In genomic region chr16:87440184-87440686, GRCm38 (mm10) we compare ENCODE assay signal across 8 mouse cellular contexts. TPM values are rescaled to one million over a fixed set of nuclear protein-coding genes. Genes with fewer than 3 reads are reported as not detected.
DNase-seq lines count a peak whose midpoint lies in the region; ATAC-seq and TF ChIP-seq lines count a peak whose summit lies in the region.

Rwdd2b (minus strand) TSS chr16:87440573.

- H3K9me3 ChIP-seq in CH12.LX (replicated peaks; ENCODE audit: low read length), result no peaks in the 10 kb centered on the region
- H3K9me3 ChIP-seq in forebrain, embryonic 11.5 days (ENCODE audit: control insufficient read depth, low read length), result no peaks in the 10 kb centered on the region
- H3K9me3 ChIP-seq in heart, embryonic 16.5 days (replicated peaks; ENCODE audit: control insufficient read depth, low read length), result no peaks in the 10 kb centered on the region
- no peaks in the 10 kb centered on the region for H3K9me3 ChIP-seq in liver, embryonic 15.5 days (replicated peaks)
- no peaks in the 10 kb centered on the region for H3K9me3 ChIP-seq in neural tube, embryonic 12.5 days

- no peaks in the 10 kb centered on the region for H3K27me3 ChIP-seq in CH12.LX (replicated peaks)
- H3K27me3 ChIP-seq in forebrain, embryonic 11.5 days (ENCODE audit: control insufficient read depth, insufficient read depth, low read length), result no peaks in the 10 kb centered on the region
- no peaks in the 10 kb centered on the region for H3K27me3 ChIP-seq in heart, embryonic 16.5 days (ENCODE audit: control insufficient read depth, insufficient read depth, low read length)
- H3K27me3 ChIP-seq in liver, embryonic 15.5 days, result no peaks in the 10 kb centered on the region
- no peaks in the 10 kb centered on the region for H3K27me3 ChIP-seq in neural tube, embryonic 12.5 days (replicated peaks)

- peaks cover 3 to 23% of the 10 kb centered on the region in 2 experiments; a peak in 2 of 4 replicates for H3K4me1 ChIP-seq in CH12.LX (ENCODE audit: control insufficient read depth in 1 of 2, insufficient read depth in 2 of 2)
- peaks cover 3% of the 10 kb centered on the region; the same call in 1 of the 2 replicates for H3K4me1 ChIP-seq in forebrain, embryonic 11.5 days (replicated peaks; ENCODE audit: control insufficient read depth, insufficient read depth, low read length)
- H3K4me1 ChIP-seq in heart, embryonic 16.5 days (ENCODE audit: control insufficient read depth, insufficient read depth, low read length), result peaks cover 14% of the 10 kb centered on the region
- H3K4me1 ChIP-seq in liver, embryonic 15.5 days (replicated peaks), result peaks cover 19% of the 10 kb centered on the region
- H3K4me1 ChIP-seq in neural tube, embryonic 12.5 days, result peaks cover 5% of the 10 kb centered on the region; the same call in 1 of the 2 replicates

- H3K9ac ChIP-seq in CH12.LX (ENCODE audit: insufficient read depth, low read depth), result peak within 1 kb of the TSS; percentile 65
- H3K9ac ChIP-seq in forebrain, embryonic 11.5 days (ENCODE audit: low read length), result peak within 1 kb of the TSS; percentile 90
- H3K9ac ChIP-seq in heart, embryonic 16.5 days (ENCODE audit: low read length), result peak within 1 kb of the TSS; percentile 99
- H3K9ac ChIP-seq in liver, embryonic 15.5 days, result peak within 1 kb of the TSS; percentile 76
- peak within 1 kb of the TSS; percentile 87 for H3K9ac ChIP-seq in neural tube, embryonic 12.5 days

- no peak for TF ChIP-seq CTCF in CH12.LX (conservative IDR thresholded peaks at IDR 0.05 in 1 of 2, IDR thresholded peaks at IDR 0.05 in 1 of 2; ENCODE audit: low read depth in 2 of 2, low read length in 2 of 2)

- H3K36me3 ChIP-seq in CH12.LX (replicated peaks in 1 of 2; ENCODE audit: control insufficient read depth in 1 of 2, insufficient read depth in 1 of 2, low read length in 1 of 2), result peaks cover 10 to 21% of the 10 kb centered on the region in 2 experiments
- no peaks in the 10 kb centered on the region for H3K36me3 ChIP-seq in forebrain, embryonic 11.5 days (ENCODE audit: control insufficient read depth, insufficient read depth, low read length)
- H3K36me3 ChIP-seq in heart, embryonic 16.5 days (ENCODE audit: control insufficient read depth, insufficient read depth), result 0 out of 2 replicates have a peak, but pooled peaks cover 2% of the 10 kb centered on the region
- H3K36me3 ChIP-seq in liver, embryonic 15.5 days (replicated peaks), result no peaks in the 10 kb centered on the region
- no peaks in the 10 kb centered on the region for H3K36me3 ChIP-seq in neural tube, embryonic 12.5 days

- H3K27ac ChIP-seq in CH12.LX (ENCODE audit: insufficient read depth, low read depth), result peak within 1 kb of the TSS; percentile 42
- H3K27ac ChIP-seq in forebrain, embryonic 11.5 days (ENCODE audit: low read depth, low read length), result peak within 1 kb of the TSS; percentile 74; the same call in 1 of the 2 replicates
- peak within 1 kb of the TSS; percentile 94 for H3K27ac ChIP-seq in heart, embryonic 16.5 days (ENCODE audit: low read length)
- H3K27ac ChIP-seq in liver, embryonic 15.5 days (replicated peaks), result peak within 1 kb of the TSS; percentile 84
- peak within 1 kb of the TSS; percentile 88 for H3K27ac ChIP-seq in neural tube, embryonic 12.5 days

- TF ChIP-seq POLR2A in CH12.LX (IDR thresholded peaks at IDR 0.05; ENCODE audit: low read depth, low read length), result peak; percentile 92

- H3K79me2 ChIP-seq in CH12.LX (replicated peaks; ENCODE audit: control insufficient read depth, extremely low read depth, insufficient read depth, poor library complexity, severe bottlenecking), result no peaks in the 10 kb centered on the region

- H3K4me3 ChIP-seq in CH12.LX (replicated peaks in 1 of 3; ENCODE audit: low read depth in 2 of 3, low read length in 2 of 3, poor library complexity in 1 of 3), result peak within 1 kb of the TSS; percentile 63 to 83 (median 76)
- H3K4me3 ChIP-seq in forebrain, embryonic 11.5 days (ENCODE audit: low read depth, low read length), result peak within 1 kb of the TSS; percentile 76
- H3K4me3 ChIP-seq in heart, embryonic 16.5 days (ENCODE audit: low read length), result peak within 1 kb of the TSS; percentile 94
- H3K4me3 ChIP-seq in liver, embryonic 15.5 days (replicated peaks), result peak within 1 kb of the TSS; percentile 80
- peak within 1 kb of the TSS; percentile 80 for H3K4me3 ChIP-seq in neural tube, embryonic 12.5 days

- WGBS in forebrain, embryonic 11.5 days, result 0% methylated on average over 38 of the region's 38 CpGs
- under 1% methylated on average over 38 of the region's 38 CpGs for WGBS in heart, embryonic 16.5 days
- WGBS in liver, embryonic 15.5 days (ENCODE audit: insufficient replicate concordance), result under 1% methylated on average over 37 of the region's 38 CpGs
- under 1% methylated on average over 38 of the region's 38 CpGs for WGBS in neural tube, embryonic 12.5 days

- ATAC-seq in forebrain, embryonic 11.5 days (replicated peaks; ENCODE audit: low FRiP score), result peak; percentile 97
- ATAC-seq in heart, embryonic 16.5 days (replicated peaks; ENCODE audit: extremely low read depth, insufficient read depth, low FRiP score), result peak; percentile 98
- peak; percentile 95 for ATAC-seq in liver, embryonic 15.5 days (ENCODE audit: insufficient read depth)
- peak; percentile 98 for ATAC-seq in neural tube, embryonic 12.5 days (ENCODE audit: low FRiP score, low read depth)

- no peak for TF ChIP-seq EP300 in CH12.LX (IDR thresholded peaks at IDR 0.05; ENCODE audit: low read length)

- in situ Hi-C loops in CH12.LX (cut with MboI; ENCODE audit: low pct_ligation_motif_present, low pct_unique_long_range_greater_than_20kb, low sequenced_read_pairs), result no loop called here

- dilution Hi-C loops in CH12.LX (cut with MboI; ENCODE audit: extremely low pct_ligation_motif_present, extremely low pct_unique_long_range_greater_than_20kb, low sequenced_read_pairs), result no loop called here

- peak; percentile 99 for DNase-seq in CH12.LX (ENCODE audit: extremely low read depth)
- peak; percentile 94 for DNase-seq in c-Kit-positive CD71-positive TER-119-negative erythroid progenitor cells, embryonic 14.5 days (ENCODE audit: low read depth)
- peak; percentile 91 for DNase-seq in forebrain, embryonic 11.5 days (ENCODE audit: low spot score)
- peak; percentile 95 to 97 for DNase-seq in kidney, postnatal 36 days
- peak; percentile 92 for DNase-seq in telencephalon, adult 2 months (ENCODE audit: low read depth, low spot score)

- H3K4me2 ChIP-seq in CH12.LX (ENCODE audit: insufficient read depth, low read depth, poor library complexity, severe bottlenecking), result peak within 1 kb of the TSS; percentile 93
- peak within 1 kb of the TSS; percentile 52 for H3K4me2 ChIP-seq in forebrain, embryonic 11.5 days (ENCODE audit: low read depth, low read length, severe bottlenecking)
- H3K4me2 ChIP-seq in heart, embryonic 16.5 days (ENCODE audit: low read depth, low read length), result peak within 1 kb of the TSS; percentile 79
- peak within 1 kb of the TSS; percentile 76 for H3K4me2 ChIP-seq in liver, embryonic 15.5 days
- H3K4me2 ChIP-seq in neural tube, embryonic 12.5 days (replicated peaks), result peak within 1 kb of the TSS; percentile 79

- no peak for TF ChIP-seq RAD21 in CH12.LX (IDR thresholded peaks at IDR 0.05; ENCODE audit: low read depth, low read length)

TF ChIP-seq in CH12.LX, 34 proteins besides CTCF, POLR2A, EP300 and RAD21 (continues in another document):
- TF ChIP-seq MXI1 (IDR thresholded peaks at IDR 0.05; ENCODE audit: low read depth, low read length), result peak; percentile 49; the same call in 1 of the 2 replicates
- no peak for TF ChIP-seq RCOR1 (conservative IDR thresholded peaks at IDR 0.05; ENCODE audit: low read depth, low read length)
- TF ChIP-seq NELFE (IDR thresholded peaks at IDR 0.05; ENCODE audit: low read depth, low read length), result peak; percentile 89
- TF ChIP-seq HCFC1 (IDR thresholded peaks at IDR 0.05; ENCODE audit: low read depth, low read length), result peak; percentile 74
- peak; percentile 99 for TF ChIP-seq ELF1 (IDR thresholded peaks at IDR 0.05; ENCODE audit: low read depth, low read length)
- TF ChIP-seq GABPA (IDR thresholded peaks at IDR 0.05; ENCODE audit: insufficient replicate concordance, low read depth, low read length), result no peak
- TF ChIP-seq JUN (IDR thresholded peaks at IDR 0.05; ENCODE audit: insufficient read depth, low read depth, low read length), result no peak
- peak; percentile 46; the same call in 1 of the 2 replicates for TF ChIP-seq ZMIZ1 (IDR thresholded peaks at IDR 0.05; ENCODE audit: low read depth, low read length)
- TF ChIP-seq ZNF384 (IDR thresholded peaks at IDR 0.05; ENCODE audit: low read depth, low read length), result no peak; the same call in 1 of the 2 replicates
- TF ChIP-seq CHD2 (IDR thresholded peaks at IDR 0.05; ENCODE audit: low read length), result peak; percentile 13; the same call in 1 of the 2 replicates
- no peak for TF ChIP-seq SMC3 (IDR thresholded peaks at IDR 0.05; ENCODE audit: low read depth, low read length)
- peak; percentile 88 for TF ChIP-seq NRF1 (IDR thresholded peaks at IDR 0.05; ENCODE audit: low read depth, low read length)
- no peak for TF ChIP-seq CHD1 (IDR thresholded peaks at IDR 0.05; ENCODE audit: low read depth, low read length)
- no peak for TF ChIP-seq ZC3H11A (IDR thresholded peaks at IDR 0.05; ENCODE audit: low read depth, low read length)
- no peak for TF ChIP-seq USF1 (IDR thresholded peaks at IDR 0.05; ENCODE audit: low read depth, low read length)
- TF ChIP-seq MAFK (IDR thresholded peaks at IDR 0.05; ENCODE audit: insufficient replicate concordance, low read length), result no peak
- no peak for TF ChIP-seq MAZ (IDR thresholded peaks at IDR 0.05; ENCODE audit: low read depth, low read length)
- TF ChIP-seq MAX (IDR thresholded peaks at IDR 0.05; ENCODE audit: low read length), result no peak; the same call in 1 of the 2 replicates
- TF ChIP-seq MYC (IDR thresholded peaks at IDR 0.05; ENCODE audit: low read depth, low read length), result peak; percentile 15; the same call in 1 of the 2 replicates
- peak; percentile 84 for TF ChIP-seq TBP (conservative IDR thresholded peaks at IDR 0.05; ENCODE audit: low read depth, low read length)
- TF ChIP-seq JUND (conservative IDR thresholded peaks at IDR 0.05; ENCODE audit: low read depth, low read length), result no peak
- no peak for TF ChIP-seq PAX5 (IDR thresholded peaks at IDR 0.05; ENCODE audit: low read length)
- TF ChIP-seq ETS1 (conservative IDR thresholded peaks at IDR 0.05; ENCODE audit: low read depth, low read length), result no peak

RNA-seq across cellular contexts. Expression of gene Rwdd2b, which starts in this region (rescaled TPM):
- 14.2 and 17.6 TPM in 2 replicates for total RNA-seq in CH12.LX (2012; rRNA removed)
- total RNA-seq in CH12.LX (2014; rRNA removed), result 35.9 and 37.9 TPM in 2 replicates
- 32.5 and 35.9 TPM in 2 replicates for polyA plus RNA-seq in CH12.LX (2012; ENCODE audit: insufficient read length, low read depth)
- 9.6 and 10.3 TPM in 2 replicates for polyA plus RNA-seq in forebrain, embryonic 11.5 days (2014; fragmentation: Nextera tagmentation; extraction: Ambion mirVana)
- 11.2 and 13.0 TPM in 2 replicates for polyA plus RNA-seq in heart, embryonic 16.5 days (2015; fragmentation: Nextera tagmentation; extraction: Ambion mirVana)
- 3.9 and 4.2 TPM in 2 replicates for polyA plus RNA-seq in liver, embryonic 15.5 days (2015; fragmentation: Nextera tagmentation; extraction: Ambion mirVana)
- 12.9 and 13.5 TPM in 2 replicates for polyA plus RNA-seq in neural tube, embryonic 12.5 days (2016; fragmentation: Nextera tagmentation; extraction: Ambion mirVana)

Comparison
In these comparisons a context has a peak if more than half of its experiments do, and no peak if none do; other contexts are left out.
1. Peak in every context shown above with its lines: DNase-seq, ATAC-seq, H3K4me3 ChIP-seq and H3K27ac ChIP-seq.
2. H3K27ac ChIP-seq: peak in every context shown above with its lines; median percentile 94 in heart, embryonic 16.5 days; 88 in neural tube, embryonic 12.5 days; 84 in liver, embryonic 15.5 days; 74 in forebrain, embryonic 11.5 days; 42 in CH12.LX.